Mouse (Mus musculus) bone marrow, adult 2 months (tissue): Measurements from ENCODE around the gene Tsc1.

Source experiments
- CTCF ChIP-seq: fragments of 200-500 bp; IDR thresholded peaks from 2 replicates; pipeline ENCODE4 v1.5.1; 2011; ENCODE audit warnings: low read length, control low read depth; ENCODE audit not compliant: control insufficient read depth, insufficient read depth
- POLR2A ChIP-seq: fragments of 200-500 bp; IDR thresholded peaks from 2 replicates; pipeline ENCODE4 v1.6.1; 2011; ENCODE audit warnings: low read depth, mild to moderate bottlenecking, control low read depth, low read length, borderline replicate concordance; ENCODE audit not compliant: control insufficient read depth

GRCm38 (mm10) chr2:28740159-28740558 lies 99.1 kb downstream of the Tsc1 start:
- no peak for TF ChIP-seq POLR2A
- no peak for TF ChIP-seq CTCF
